Mouse (Mus musculus): ENCODE data around the gene Abl1. TPM values are rescaled to one million over a fixed set of nuclear protein-coding genes. Genes with fewer than 3 reads are reported as not detected.

The Abl1 gene
- 55.0 and 61.7 TPM in 2 replicates for polyA plus RNA-seq (2012; rRNA removed)

- peak within 1 kb of the TSS; percentile 68 for H3K4me3 ChIP-seq (replicated peaks; ENCODE audit: extremely low read depth, low read depth, low read length)
- H3K4me1 ChIP-seq (ENCODE audit: control insufficient read depth, insufficient read depth, low read length) = peaks cover 15% of the 10 kb centered on the region
- TF ChIP-seq POLR2A (IDR thresholded peaks at IDR 0.05; ENCODE audit: borderline replicate concordance, extremely low read depth, low read depth, low read length) (peak; percentile 56; the same call in 1 of the 2 replicates), CTCF (IDR thresholded peaks at IDR 0.05; ENCODE audit: insufficient read depth, low read length) (peak; percentile 36; the same call in 1 of the 2 replicates)
- under 1% methylated on average over 64 of the region's 64 CpGs for WGBS
- peak; percentile 91 for DNase-seq
Measured at GRCm38 (mm10) chr2:31688074-31688925, at the start of gene Abl1. Gene Abl1, plus strand, starts transcription at chr2:31688376.

- WGBS = 3% methylated on average over 34 of the region's 34 CpGs
- H3K4me3 ChIP-seq (replicated peaks; ENCODE audit: extremely low read depth, low read depth, low read length) = no peak overlapping the region
- DNase-seq = no peak
- TF ChIP-seq CTCF (IDR thresholded peaks at IDR 0.05; ENCODE audit: insufficient read depth, low read length) = no peak
- no peak for TF ChIP-seq POLR2A (IDR thresholded peaks at IDR 0.05; ENCODE audit: borderline replicate concordance, extremely low read depth, low read depth, low read length)
- H3K4me1 ChIP-seq (ENCODE audit: control insufficient read depth, insufficient read depth, low read length) = peaks cover 3% of the 10 kb centered on the region
Measured at GRCm38 (mm10) chr2:31638581-31639465, 49.4 kb upstream of the Abl1 start.

- peaks cover 3% of the 10 kb centered on the region for H3K4me1 ChIP-seq (ENCODE audit: control insufficient read depth, insufficient read depth, low read length)
- TF ChIP-seq POLR2A (IDR thresholded peaks at IDR 0.05; ENCODE audit: borderline replicate concordance, extremely low read depth, low read depth, low read length) (no peak), CTCF (IDR thresholded peaks at IDR 0.05; ENCODE audit: insufficient read depth, low read length) (no peak)
- no peak for DNase-seq
- 1% methylated on average over 12 of the region's 13 CpGs for WGBS
- H3K4me3 ChIP-seq (replicated peaks; ENCODE audit: extremely low read depth, low read depth, low read length) = no peak overlapping the region
Measured at GRCm38 (mm10) chr2:31639466-31639760, 48.8 kb upstream of the Abl1 start.

- no peak for TF ChIP-seq POLR2A (IDR thresholded peaks at IDR 0.05; ENCODE audit: borderline replicate concordance, extremely low read depth, low read depth, low read length)
- TF ChIP-seq CTCF (IDR thresholded peaks at IDR 0.05; ENCODE audit: insufficient read depth, low read length) = no peak
- 3% methylated on average over 41 of the region's 41 CpGs for WGBS
- no peak within 1 kb of the TSS for H3K4me3 ChIP-seq (replicated peaks; ENCODE audit: extremely low read depth, low read depth, low read length)
- no peak for DNase-seq
- H3K4me1 ChIP-seq (ENCODE audit: control insufficient read depth, insufficient read depth, low read length) = peaks cover 3% of the 10 kb centered on the region
Measured at GRCm38 (mm10) chr2:31639901-31640608, 48.1 kb upstream of the Abl1 start, which contains the start of gene Prdm12. Gene Prdm12, plus strand, starts transcription at chr2:31640037.

- 2% methylated on average over 48 of the region's 48 CpGs for WGBS
- H3K4me3 ChIP-seq (replicated peaks; ENCODE audit: extremely low read depth, low read depth, low read length) = no peak overlapping the region
- TF ChIP-seq CTCF (IDR thresholded peaks at IDR 0.05; ENCODE audit: insufficient read depth, low read length) = no peak
- no peak for TF ChIP-seq POLR2A (IDR thresholded peaks at IDR 0.05; ENCODE audit: borderline replicate concordance, extremely low read depth, low read depth, low read length)
- DNase-seq = no peak
- H3K4me1 ChIP-seq (ENCODE audit: control insufficient read depth, insufficient read depth, low read length) = peaks cover 3% of the 10 kb centered on the region
Measured at GRCm38 (mm10) chr2:31640609-31641507, 47.3 kb upstream of the Abl1 start.

DNA sequence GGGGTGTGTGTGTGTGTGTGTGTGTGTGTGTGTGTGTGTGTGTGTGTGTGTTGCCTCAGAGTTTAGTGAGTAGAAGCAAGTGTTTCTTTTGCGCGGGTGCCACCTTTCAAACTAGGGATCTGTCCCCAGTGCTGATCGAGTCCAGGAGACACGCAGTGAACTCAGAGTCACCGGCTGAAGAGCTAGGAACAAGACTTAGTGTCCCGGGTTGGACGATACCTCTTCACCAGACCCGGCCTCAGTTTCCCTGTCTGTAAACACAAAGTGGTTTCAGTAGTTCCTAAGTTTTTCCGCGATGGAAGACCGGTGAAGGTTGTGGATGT is 46.7 kb upstream of the Abl1 start:
- H3K4me3 ChIP-seq (replicated peaks; ENCODE audit: extremely low read depth, low read depth, low read length) = no peak overlapping the region
- no peak for DNase-seq
- TF ChIP-seq CTCF (IDR thresholded peaks at IDR 0.05; ENCODE audit: insufficient read depth, low read length) (no peak), POLR2A (IDR thresholded peaks at IDR 0.05; ENCODE audit: borderline replicate concordance, extremely low read depth, low read depth, low read length) (no peak)
- WGBS = 3% methylated on average over 11 of the region's 11 CpGs
- H3K4me1 ChIP-seq (ENCODE audit: control insufficient read depth, insufficient read depth, low read length) = peaks cover 3% of the 10 kb centered on the region; the same call in 1 of the 2 replicates

- no peak for DNase-seq
- WGBS = 5% methylated on average over 18 of the region's 18 CpGs
- TF ChIP-seq POLR2A (IDR thresholded peaks at IDR 0.05; ENCODE audit: borderline replicate concordance, extremely low read depth, low read depth, low read length) = no peak
- TF ChIP-seq CTCF (IDR thresholded peaks at IDR 0.05; ENCODE audit: insufficient read depth, low read length) = no peak
- H3K4me3 ChIP-seq (replicated peaks; ENCODE audit: extremely low read depth, low read depth, low read length) = no peak overlapping the region
- H3K4me1 ChIP-seq (ENCODE audit: control insufficient read depth, insufficient read depth, low read length) = peaks cover 3% of the 10 kb centered on the region; the same call in 1 of the 2 replicates
Measured at GRCm38 (mm10) chr2:31641929-31642328, 46.2 kb upstream of the Abl1 start.

- no peak for DNase-seq
- no peak overlapping the region for H3K4me3 ChIP-seq (replicated peaks; ENCODE audit: extremely low read depth, low read depth, low read length)
- 1% methylated on average over 106 of the region's 109 CpGs for WGBS
- no peak for TF ChIP-seq CTCF (IDR thresholded peaks at IDR 0.05; ENCODE audit: insufficient read depth, low read length)
- TF ChIP-seq POLR2A (IDR thresholded peaks at IDR 0.05; ENCODE audit: borderline replicate concordance, extremely low read depth, low read depth, low read length) = no peak
- H3K4me1 ChIP-seq (ENCODE audit: control insufficient read depth, insufficient read depth, low read length) = no peaks in the 10 kb centered on the region
Measured at GRCm38 (mm10) chr2:31653971-31654853, 34.0 kb upstream of the Abl1 start.
